Mouse (Mus musculus): Measurements from ENCODE around the gene Ccdc152. TPM values are rescaled to one million over a fixed set of nuclear protein-coding genes. Genes with fewer than 3 reads are reported as not detected.

Ccdc152 gene
- polyA plus RNA-seq (2014; fragmentation: Nextera tagmentation; extraction: Ambion mirVana): 0.22 and 0.98 TPM in 2 replicates

- Histone ChIP-seq H3K4me1 (ENCODE audit: control insufficient read depth, insufficient read depth, low read length) (no peaks in the 10 kb centered on the region), H3K4me2 (replicated peaks; ENCODE audit: low read depth, low read length) (no peak within 1 kb of the TSS), H3K4me3 (ENCODE audit: low read depth, low read length) (no peak within 1 kb of the TSS), H3K27ac (ENCODE audit: low read length) (no peak within 1 kb of the TSS), H3K27me3 (ENCODE audit: control insufficient read depth, insufficient read depth, low read length) (no peaks in the 10 kb centered on the region), H3K36me3 (ENCODE audit: control insufficient read depth, insufficient read depth, low read length) (no peaks in the 10 kb centered on the region), H3K9ac (replicated peaks; ENCODE audit: low read depth, low read length) (no peak within 1 kb of the TSS), H3K9me3 (ENCODE audit: control insufficient read depth, low read depth, low read length) (no peaks in the 10 kb centered on the region)
- ATAC-seq (ENCODE audit: insufficient number of reproducible peaks, insufficient read depth, low FRiP score, low read depth): no peak
- 91% methylated on average over 12 of the region's 12 CpGs for WGBS
Observed at GRCm38 (mm10) chr15:3303426-3303825, at the start of gene Ccdc152. Gene Ccdc152, minus strand, starts transcription at chr15:3303526.

DNA sequence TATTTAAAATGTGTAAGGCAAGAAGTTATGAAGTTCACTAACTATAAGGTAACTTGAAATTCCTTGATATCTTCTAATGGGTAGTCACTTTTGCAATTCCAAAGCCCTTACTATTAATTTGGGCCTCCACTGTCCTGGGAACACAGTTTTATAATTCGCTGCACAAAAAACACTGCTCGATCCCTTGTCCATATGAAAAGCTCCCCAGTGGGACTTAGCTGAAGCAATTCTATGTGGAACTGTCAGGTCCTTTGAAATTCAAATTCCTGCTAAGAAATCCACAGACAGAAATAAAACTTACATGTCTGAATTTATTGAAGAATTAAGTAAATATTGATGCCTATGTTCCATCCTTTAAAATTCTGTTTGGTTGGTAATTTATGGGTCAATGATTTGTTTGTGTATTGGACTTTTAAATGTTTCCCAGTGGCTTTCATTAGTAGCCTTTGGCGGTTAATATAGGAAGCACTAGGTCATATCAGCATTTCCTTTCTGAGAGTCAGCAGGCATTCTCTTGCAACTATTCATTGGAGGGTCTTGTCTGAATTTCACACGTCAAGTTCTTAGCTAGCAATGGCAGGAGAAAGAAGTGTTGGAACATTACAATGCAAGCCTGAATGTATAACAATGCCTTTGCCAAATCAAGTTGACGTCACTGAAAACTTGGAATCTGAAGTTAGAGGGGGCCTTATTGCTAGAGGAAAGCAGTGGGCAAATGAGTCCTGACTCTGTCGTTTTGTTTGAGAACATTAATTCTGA, 46.2 kb upstream of the Ccdc152 start:
- 80% methylated on average over 6 of the region's 6 CpGs for WGBS
- Histone ChIP-seq H3K4me3 (ENCODE audit: low read depth, low read length) (no peak overlapping the region), H3K36me3 (ENCODE audit: control insufficient read depth, insufficient read depth, low read length) (no peaks in the 10 kb centered on the region; the same call in none of the 2 replicates), H3K27me3 (ENCODE audit: control insufficient read depth, insufficient read depth, low read length) (no peaks in the 10 kb centered on the region), H3K4me1 (ENCODE audit: control insufficient read depth, insufficient read depth, low read length) (no peaks in the 10 kb centered on the region), H3K9ac (replicated peaks; ENCODE audit: low read depth, low read length) (no peak overlapping the region), H3K27ac (ENCODE audit: low read length) (no peak overlapping the region), H3K4me2 (replicated peaks; ENCODE audit: low read depth, low read length) (no peak overlapping the region), H3K9me3 (ENCODE audit: control insufficient read depth, low read depth, low read length) (no peaks in the 10 kb centered on the region)
- ATAC-seq (ENCODE audit: insufficient number of reproducible peaks, insufficient read depth, low FRiP score, low read depth): no peak

DNA sequence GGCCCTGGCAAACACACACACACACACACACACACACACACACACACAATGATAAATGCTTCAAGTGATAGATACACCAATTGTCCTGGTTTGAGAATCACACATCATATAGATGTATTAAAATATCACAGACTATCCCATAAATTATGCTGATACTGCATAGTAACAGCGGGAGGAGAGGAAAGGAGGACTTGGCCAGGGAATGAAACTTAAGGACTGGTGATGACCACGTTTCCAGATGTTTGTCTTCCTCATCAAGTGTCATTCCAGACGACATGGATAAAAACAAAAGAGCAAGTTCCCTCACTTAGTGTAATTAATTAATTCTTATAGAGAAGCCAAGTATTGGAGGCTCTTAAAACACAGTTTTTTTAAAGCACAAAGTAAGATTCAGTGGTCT, 43.4 kb upstream of the Ccdc152 start:
- Histone ChIP-seq H3K36me3 (ENCODE audit: control insufficient read depth, insufficient read depth, low read length) (peaks cover 7% of the 10 kb centered on the region), H3K4me1 (ENCODE audit: control insufficient read depth, insufficient read depth, low read length) (no peaks in the 10 kb centered on the region), H3K4me2 (replicated peaks; ENCODE audit: low read depth, low read length) (no peak overlapping the region), H3K4me3 (ENCODE audit: low read depth, low read length) (no peak overlapping the region), H3K9ac (replicated peaks; ENCODE audit: low read depth, low read length) (no peak overlapping the region), H3K27me3 (ENCODE audit: control insufficient read depth, insufficient read depth, low read length) (no peaks in the 10 kb centered on the region), H3K27ac (ENCODE audit: low read length) (no peak overlapping the region), H3K9me3 (ENCODE audit: control insufficient read depth, low read depth, low read length) (no peaks in the 10 kb centered on the region)
- ATAC-seq (ENCODE audit: insufficient number of reproducible peaks, insufficient read depth, low FRiP score, low read depth): no peak
- WGBS: 53% methylated on average over 3 of the region's 3 CpGs

DNA sequence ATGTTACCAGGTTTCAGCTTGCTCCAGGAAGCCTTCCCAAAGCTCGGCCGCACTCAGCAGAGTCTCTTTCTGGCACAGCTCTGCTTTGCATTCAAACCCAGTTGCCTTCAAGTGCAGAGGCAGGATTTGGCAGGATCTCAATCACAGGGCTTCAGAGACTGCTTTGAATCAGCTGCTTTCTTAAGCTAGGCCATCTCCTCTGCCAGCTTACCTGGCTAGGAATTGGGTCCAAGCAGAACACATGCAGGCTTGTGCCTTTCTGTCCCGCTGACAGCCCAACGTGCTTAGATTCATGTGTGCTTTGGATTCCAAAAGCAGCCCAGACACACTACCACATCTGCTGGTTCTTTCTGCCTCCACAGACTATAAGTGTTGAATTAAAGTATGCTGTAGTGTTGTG, 41.2 kb upstream of the Ccdc152 start:
- WGBS: 92% methylated on average over 4 of the region's 4 CpGs

DNA sequence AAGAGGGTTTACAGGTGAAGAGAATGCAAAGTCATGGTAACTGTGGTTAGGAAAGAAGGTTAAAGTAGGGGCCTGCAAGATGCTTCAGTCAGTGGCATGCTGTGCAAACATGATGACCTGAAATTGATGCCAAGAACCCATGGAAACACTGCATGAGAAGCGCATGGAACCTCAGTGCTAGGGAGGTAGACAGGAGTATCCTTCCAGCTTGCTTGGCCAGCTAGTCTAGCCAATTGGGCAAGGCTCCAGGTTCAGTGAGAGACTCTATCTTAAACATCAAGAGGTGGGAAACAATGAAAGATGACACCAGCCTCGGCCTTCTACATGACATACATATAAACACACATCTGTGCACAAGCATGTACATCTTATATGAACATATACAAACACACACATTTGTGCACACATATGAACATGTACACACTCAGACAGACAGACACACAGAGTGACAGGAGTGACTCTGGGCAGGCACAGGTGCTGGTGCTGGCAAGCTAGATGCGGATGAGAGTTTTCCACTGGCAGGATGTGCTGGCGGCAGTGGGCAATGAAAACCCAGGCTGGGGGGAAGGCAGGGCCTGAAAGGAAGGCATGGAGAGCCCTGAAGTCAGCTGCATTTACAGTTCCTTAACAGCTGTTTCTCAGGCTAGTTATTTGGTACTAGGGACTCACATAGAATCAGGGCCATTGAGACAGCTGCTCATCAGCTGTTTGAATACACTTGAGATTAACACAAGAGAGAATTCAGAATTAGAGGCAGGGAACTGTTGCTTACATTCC, 38.7 kb upstream of the Ccdc152 start:
- Histone ChIP-seq H3K9me3 (ENCODE audit: control insufficient read depth, low read depth, low read length) (peaks cover 4% of the 10 kb centered on the region; the same call in 1 of the 2 replicates), H3K36me3 (ENCODE audit: control insufficient read depth, insufficient read depth, low read length) (peaks cover 32% of the 10 kb centered on the region), H3K27ac (ENCODE audit: low read length) (no peak overlapping the region), H3K4me3 (ENCODE audit: low read depth, low read length) (no peak overlapping the region), H3K9ac (replicated peaks; ENCODE audit: low read depth, low read length) (no peak overlapping the region), H3K4me1 (ENCODE audit: control insufficient read depth, insufficient read depth, low read length) (no peaks in the 10 kb centered on the region), H3K4me2 (replicated peaks; ENCODE audit: low read depth, low read length) (no peak overlapping the region), H3K27me3 (ENCODE audit: control insufficient read depth, insufficient read depth, low read length) (no peaks in the 10 kb centered on the region)
- no peak for ATAC-seq (ENCODE audit: insufficient number of reproducible peaks, insufficient read depth, low FRiP score, low read depth)
- WGBS: 83% methylated on average over 4 of the region's 4 CpGs

More for the DNA sequence above, 41.2 kb upstream of the Ccdc152 start:
- Histone ChIP-seq H3K9me3 (ENCODE audit: control insufficient read depth, low read depth, low read length) (no peaks in the 10 kb centered on the region), H3K9ac (replicated peaks; ENCODE audit: low read depth, low read length) (no peak overlapping the region), H3K4me1 (ENCODE audit: control insufficient read depth, insufficient read depth, low read length) (no peaks in the 10 kb centered on the region), H3K27ac (ENCODE audit: low read length) (no peak overlapping the region), H3K27me3 (ENCODE audit: control insufficient read depth, insufficient read depth, low read length) (no peaks in the 10 kb centered on the region), H3K4me3 (ENCODE audit: low read depth, low read length) (no peak overlapping the region), H3K4me2 (replicated peaks; ENCODE audit: low read depth, low read length) (no peak overlapping the region), H3K36me3 (ENCODE audit: control insufficient read depth, insufficient read depth, low read length) (peaks cover 20% of the 10 kb centered on the region)
- no peak for ATAC-seq (ENCODE audit: insufficient number of reproducible peaks, insufficient read depth, low FRiP score, low read depth)

GRCm38 (mm10) chr15:3339847-3340246, 36.5 kb upstream of the Ccdc152 start:
- Histone ChIP-seq H3K9me3 (ENCODE audit: control insufficient read depth, low read depth, low read length) (peaks cover 4% of the 10 kb centered on the region; the same call in 1 of the 2 replicates), H3K27me3 (ENCODE audit: control insufficient read depth, insufficient read depth, low read length) (no peaks in the 10 kb centered on the region), H3K4me2 (replicated peaks; ENCODE audit: low read depth, low read length) (no peak overlapping the region), H3K27ac (ENCODE audit: low read length) (no peak overlapping the region), H3K9ac (replicated peaks; ENCODE audit: low read depth, low read length) (no peak overlapping the region), H3K36me3 (ENCODE audit: control insufficient read depth, insufficient read depth, low read length) (peaks cover 37% of the 10 kb centered on the region), H3K4me3 (ENCODE audit: low read depth, low read length) (no peak overlapping the region), H3K4me1 (ENCODE audit: control insufficient read depth, insufficient read depth, low read length) (no peaks in the 10 kb centered on the region)
- ATAC-seq (ENCODE audit: insufficient number of reproducible peaks, insufficient read depth, low FRiP score, low read depth): no peak
- WGBS: 67% methylated on average over 3 of the region's 3 CpGs

DNA sequence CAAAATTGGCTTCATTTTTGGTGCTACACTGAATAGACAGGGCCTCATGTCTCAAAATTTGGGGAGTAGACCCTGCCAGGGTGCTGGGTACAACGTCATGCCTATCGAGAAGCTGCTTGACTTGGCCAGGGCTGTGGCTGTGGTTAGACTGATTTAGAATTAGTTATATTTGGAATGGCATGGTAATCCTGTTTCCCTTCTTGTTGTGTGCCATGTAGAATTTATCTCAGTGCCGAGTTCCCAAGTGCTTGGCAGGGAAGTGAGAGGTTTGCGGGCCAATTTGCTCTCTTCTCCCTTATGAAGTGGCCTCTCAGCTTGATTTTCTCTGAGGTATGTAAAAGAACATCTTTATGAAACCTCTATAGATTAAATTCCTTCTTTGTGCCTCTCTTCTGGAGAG, 29.2 kb upstream of the Ccdc152 start:
- ATAC-seq (ENCODE audit: insufficient number of reproducible peaks, insufficient read depth, low FRiP score, low read depth): no peak
- Histone ChIP-seq H3K9me3 (ENCODE audit: control insufficient read depth, low read depth, low read length) (peaks cover 4% of the 10 kb centered on the region; the same call in 1 of the 2 replicates), H3K36me3 (ENCODE audit: control insufficient read depth, insufficient read depth, low read length) (peaks cover 20% of the 10 kb centered on the region), H3K4me2 (replicated peaks; ENCODE audit: low read depth, low read length) (no peak overlapping the region), H3K4me1 (ENCODE audit: control insufficient read depth, insufficient read depth, low read length) (no peaks in the 10 kb centered on the region), H3K9ac (replicated peaks; ENCODE audit: low read depth, low read length) (no peak overlapping the region), H3K4me3 (ENCODE audit: low read depth, low read length) (no peak overlapping the region), H3K27me3 (ENCODE audit: control insufficient read depth, insufficient read depth, low read length) (no peaks in the 10 kb centered on the region), H3K27ac (ENCODE audit: low read length) (no peak overlapping the region)
- 95% methylated on average over 4 of the region's 4 CpGs for WGBS

DNA sequence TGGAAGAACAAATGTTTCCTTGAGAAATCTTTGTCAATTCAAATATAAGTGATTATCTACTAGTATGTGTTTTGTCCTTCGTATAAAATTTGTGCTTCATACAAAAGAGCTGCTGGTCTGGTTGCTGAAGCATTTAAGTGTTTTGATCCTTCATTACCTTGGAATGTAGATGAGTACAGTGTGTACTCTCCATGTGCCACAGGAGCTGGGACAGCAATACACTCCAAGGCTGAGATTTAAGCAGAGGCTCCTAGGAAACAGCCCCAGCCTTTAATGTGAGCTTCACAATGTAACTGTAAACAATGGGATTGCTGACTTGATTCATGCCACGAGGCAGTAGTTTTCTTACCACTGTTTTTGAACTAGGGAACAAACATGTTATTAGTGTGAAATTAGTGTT, 28.5 kb upstream of the Ccdc152 start:
- WGBS: 73% methylated on average over 2 of the region's 2 CpGs

More for the DNA sequence above, 28.5 kb upstream of the Ccdc152 start:
- H3K9ac ChIP-seq (replicated peaks; ENCODE audit: low read depth, low read length): no peak overlapping the region
- no peak overlapping the region for H3K27ac ChIP-seq (ENCODE audit: low read length)
- no peaks in the 10 kb centered on the region for H3K4me1 ChIP-seq (ENCODE audit: control insufficient read depth, insufficient read depth, low read length)
- peaks cover 19% of the 10 kb centered on the region for H3K36me3 ChIP-seq (ENCODE audit: control insufficient read depth, insufficient read depth, low read length)
- H3K27me3 ChIP-seq (ENCODE audit: control insufficient read depth, insufficient read depth, low read length): no peaks in the 10 kb centered on the region
- ATAC-seq (ENCODE audit: insufficient number of reproducible peaks, insufficient read depth, low FRiP score, low read depth): no peak
- no peaks in the 10 kb centered on the region for H3K9me3 ChIP-seq (ENCODE audit: control insufficient read depth, low read depth, low read length)
- H3K4me3 ChIP-seq (ENCODE audit: low read depth, low read length): no peak overlapping the region
- no peak overlapping the region for H3K4me2 ChIP-seq (replicated peaks; ENCODE audit: low read depth, low read length)
